Mouse (Mus musculus) embryo, embryonic 11.5 days (tissue): ENCODE results near the gene Aarsd1.
"Not testable (repeated sequence)": the region's sequence is repeated elsewhere in the genome, so short reads cannot be mapped to it uniquely, and the experiment has no call there.

Experiments used
- DNase-seq: peaks from one replicate; pipeline ENCODE4 v3.0.0-alpha.2; 2012; ENCODE audit warnings: low read depth, low spot score

Aarsd1 gene

DNA sequence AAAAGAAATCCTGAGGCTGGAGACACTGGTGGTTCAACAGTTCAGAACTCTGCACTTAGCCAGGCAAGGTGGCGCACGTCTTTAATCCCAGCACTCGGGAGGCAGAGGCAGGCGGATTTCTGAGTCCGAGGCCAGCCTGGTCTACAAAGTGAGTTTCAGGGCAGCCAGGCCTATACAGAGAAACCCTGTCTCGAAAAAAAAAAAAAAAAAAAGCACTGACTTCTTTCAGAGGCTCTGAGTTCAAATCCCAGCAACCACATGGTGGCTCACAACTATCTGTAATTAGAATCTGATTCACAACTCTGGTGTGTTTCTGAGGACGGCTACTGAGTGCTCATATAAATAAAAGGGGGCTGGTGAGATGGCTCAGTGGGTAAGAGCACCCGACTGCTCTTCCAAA lies 29.4 kb upstream of the Aarsd1 start:
- not testable (repeated sequence) for DNase-seq

DNA sequence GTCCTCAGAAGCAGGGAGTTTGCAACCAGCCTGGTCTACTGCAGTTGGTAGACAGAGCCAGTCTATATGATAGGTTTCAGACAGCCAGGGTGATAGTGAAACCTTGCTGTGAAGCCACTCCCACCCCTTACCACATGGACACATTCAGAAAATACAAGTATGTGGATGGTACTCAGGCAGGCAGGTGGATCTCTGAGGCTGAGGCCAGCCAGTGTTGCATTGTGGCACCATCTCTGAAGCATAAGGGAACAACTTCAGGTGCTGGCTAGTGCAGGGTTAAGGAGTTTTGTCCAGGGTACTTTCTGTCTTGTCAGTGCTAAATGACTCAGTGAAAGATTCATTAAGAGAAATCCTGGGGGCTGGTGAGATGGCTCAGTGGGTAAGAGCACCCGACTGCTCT lies 28.9 kb upstream of the Aarsd1 start:
- DNase-seq, result no peak

DNA sequence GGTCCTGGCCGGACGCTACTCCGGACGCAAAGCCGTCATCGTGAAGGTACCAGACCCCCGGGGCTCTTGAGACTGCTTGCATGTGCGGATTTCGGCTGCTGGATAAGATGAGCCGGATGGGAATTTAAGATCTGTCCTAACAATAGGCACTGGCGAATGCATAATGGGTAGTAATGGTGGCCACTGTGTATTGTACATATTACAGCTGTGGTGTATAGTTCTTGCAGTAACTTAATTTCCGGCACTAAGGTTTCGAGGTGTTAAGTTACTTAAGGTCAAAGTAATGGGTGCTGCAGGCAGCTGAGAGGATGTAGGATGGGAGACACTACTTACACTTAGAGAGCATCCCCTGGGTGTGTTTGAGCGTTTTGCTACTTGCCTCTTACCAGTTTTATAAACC lies 25.3 kb upstream of the Aarsd1 start:
- no peak for DNase-seq

DNA sequence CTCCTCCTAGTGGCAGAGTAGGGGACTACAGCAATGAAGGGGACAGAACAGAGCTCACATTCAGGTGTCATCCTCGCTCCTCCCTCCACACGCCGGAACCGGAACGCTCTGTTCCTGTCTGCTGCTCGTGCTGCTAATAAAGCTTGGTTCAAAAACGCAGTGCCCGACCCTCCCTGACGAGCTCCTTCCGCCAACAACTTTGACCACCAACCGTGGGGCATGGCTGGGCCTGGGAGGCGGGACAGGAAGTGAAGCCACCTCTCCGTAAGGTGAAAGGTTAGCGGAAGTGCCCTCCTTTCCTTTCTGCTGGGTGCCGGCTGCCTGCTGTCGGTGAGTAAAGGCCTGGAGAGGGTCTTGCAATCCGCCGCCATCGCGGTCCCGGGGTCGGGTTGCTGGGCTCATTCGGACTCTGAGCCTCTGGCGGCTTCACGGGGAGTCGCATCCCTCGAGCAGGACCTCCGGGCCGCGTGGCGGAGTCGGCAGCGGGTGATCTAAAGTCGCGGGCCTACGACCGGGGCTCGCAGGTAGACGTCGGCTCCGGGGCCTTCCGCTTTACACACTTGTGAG lies 24.8 kb upstream of the Aarsd1 start, which contains the start of gene Rpl27:
Gene Rpl27 (plus strand): TSS at position 172 of the 567 bp plus-strand sequence.
- DNase-seq, result peak; percentile 98

DNA sequence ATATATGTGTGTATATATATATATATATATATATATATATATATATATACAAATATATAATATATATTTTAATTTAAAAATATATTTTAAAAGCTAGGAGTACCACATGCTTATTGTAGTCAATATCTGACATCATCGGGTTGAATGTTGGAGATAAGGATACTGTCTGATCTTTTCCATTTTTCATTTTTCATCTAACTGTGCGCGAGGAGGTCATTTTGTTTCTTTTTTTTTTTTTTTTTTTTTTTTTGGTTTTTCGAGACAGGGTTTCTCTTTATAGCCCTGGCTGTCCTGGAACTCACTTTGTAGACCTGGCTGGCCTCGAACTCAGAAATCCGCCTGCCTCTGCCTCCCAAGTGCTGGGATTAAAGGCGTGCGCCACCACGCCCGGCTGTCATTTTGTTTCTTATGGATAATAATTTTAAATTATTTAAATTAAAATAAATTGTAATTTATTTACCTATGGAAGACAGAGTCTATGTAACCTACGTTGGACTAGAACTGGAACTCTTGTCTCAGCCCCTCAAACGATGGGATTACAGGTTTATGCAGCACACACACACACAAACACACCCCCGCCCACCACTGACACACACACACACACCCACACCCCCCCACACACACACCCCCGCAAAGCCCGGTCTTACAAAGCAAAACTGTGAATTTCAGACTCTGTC lies 24.2 kb upstream of the Aarsd1 start:
- not testable (repeated sequence) for DNase-seq

DNA sequence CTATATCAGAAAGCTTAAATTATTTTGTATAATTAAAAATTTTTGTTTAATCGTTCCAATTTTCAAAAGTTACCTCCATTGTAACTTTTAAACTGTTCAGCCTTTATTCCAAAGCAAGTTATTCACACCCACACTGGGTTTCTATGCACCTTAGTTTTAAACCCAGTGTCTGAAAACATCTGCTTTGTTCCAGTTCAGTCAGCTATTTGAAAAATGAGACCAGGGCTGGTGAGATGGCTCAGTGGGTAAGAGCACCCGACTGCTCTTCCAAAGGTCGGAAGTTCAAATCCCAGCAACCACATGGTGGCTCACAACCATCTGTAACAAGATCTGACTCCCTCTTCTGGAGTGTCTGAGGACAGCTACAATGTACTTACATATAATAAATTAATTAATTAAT lies 20.6 kb upstream of the Aarsd1 start:
- not testable (repeated sequence) for DNase-seq

DNA sequence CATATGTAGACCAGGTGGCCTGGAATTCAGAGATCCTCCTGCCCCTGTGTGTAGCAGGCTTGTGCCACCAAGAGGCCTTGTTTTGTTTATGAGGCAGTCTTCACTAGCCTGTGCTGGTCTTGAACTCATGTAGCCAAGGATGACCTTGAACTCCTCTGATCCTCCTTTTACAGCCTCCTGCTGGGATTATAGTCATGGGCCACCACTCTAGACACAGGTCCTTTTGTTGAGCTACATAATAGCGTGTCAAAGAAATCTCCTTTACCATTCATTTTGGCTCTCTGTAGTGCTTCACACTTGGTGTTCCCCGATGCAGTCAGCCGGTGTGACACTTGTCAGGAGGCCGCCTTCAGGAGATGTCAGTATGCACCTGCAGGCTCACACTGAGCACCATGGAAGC lies 19.5 kb upstream of the Aarsd1 start:
- DNase-seq, result no peak

DNA sequence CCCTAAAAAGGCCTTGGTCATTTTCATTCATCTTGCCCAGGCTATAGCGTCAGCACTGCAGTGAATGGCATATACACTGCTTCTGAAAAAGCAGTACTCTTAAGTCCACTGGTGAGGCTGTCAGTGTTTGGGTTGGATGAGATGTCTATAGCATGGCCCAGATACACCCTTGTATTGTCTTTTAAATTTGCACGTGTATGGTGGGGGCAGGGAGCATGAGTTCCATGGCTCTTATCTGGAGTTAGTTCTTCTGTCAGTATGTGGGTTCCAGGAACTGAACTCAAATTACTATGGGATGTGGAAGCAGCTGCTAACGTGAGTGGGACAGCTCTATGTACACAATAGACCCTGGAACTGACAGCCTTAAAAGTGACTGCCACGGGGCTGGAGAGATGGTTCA lies 18.4 kb upstream of the Aarsd1 start:
- no peak for DNase-seq

DNA sequence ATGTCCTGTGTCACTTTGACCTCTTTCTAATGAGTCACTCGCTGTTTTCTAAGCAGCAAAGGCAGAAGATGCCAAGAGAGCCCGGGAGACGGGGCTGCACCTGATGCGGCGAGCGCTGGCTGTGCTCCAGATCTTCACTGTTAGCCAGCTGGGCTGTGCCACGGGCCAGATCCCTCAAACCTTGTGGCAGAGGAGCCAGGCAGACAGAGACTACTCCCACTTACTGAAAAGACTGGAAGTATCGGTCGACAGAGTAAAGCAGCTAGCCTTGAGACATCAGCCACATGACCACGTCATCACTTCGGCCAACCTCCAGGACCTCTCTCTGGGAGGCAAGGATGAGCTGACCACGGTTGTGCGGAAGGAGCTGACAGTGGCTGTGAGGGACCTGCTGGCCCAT lies 16.0 kb upstream of the Aarsd1 start:
- no peak for DNase-seq

DNA sequence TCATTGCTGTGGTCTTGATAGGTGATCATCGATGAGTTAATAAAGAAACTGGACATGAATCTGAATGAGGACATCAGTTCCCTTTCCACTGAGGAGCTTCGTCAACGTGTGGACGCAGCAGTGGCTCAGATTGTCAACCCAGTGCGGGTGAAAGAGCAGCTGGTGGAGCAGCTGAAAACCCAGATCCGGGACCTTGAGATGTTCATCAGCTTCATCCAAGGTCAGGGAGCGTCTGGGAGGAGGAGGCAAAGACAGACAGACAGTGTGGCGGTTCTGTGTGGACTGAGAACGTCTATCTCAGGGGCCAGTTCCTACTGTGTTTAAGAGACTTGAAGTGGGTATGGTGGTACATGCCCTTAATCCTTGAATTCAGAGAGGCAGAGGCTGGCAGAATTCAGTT lies 13.9 kb upstream of the Aarsd1 start:
- no peak for DNase-seq

DNA sequence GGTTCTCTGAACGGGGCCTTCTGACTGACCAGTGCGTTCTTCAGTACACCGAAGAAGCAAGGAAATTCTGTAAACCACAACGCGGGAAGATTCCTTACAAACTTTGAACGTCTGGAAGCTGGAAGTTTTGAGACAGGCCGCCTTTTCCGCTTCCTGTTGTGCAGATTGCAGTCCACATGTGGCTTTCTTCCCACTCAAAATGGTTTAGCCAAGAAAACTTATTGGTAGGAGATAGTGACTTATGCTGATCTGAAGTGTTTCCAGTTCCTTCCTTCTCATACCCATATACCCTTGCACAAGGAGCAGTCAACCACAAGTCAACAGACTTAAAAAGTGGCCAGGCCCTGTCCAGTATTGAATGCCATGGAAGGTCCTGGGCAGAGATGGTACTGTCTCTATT lies 8.8 kb upstream of the Aarsd1 start:
- DNase-seq, result no peak

DNA sequence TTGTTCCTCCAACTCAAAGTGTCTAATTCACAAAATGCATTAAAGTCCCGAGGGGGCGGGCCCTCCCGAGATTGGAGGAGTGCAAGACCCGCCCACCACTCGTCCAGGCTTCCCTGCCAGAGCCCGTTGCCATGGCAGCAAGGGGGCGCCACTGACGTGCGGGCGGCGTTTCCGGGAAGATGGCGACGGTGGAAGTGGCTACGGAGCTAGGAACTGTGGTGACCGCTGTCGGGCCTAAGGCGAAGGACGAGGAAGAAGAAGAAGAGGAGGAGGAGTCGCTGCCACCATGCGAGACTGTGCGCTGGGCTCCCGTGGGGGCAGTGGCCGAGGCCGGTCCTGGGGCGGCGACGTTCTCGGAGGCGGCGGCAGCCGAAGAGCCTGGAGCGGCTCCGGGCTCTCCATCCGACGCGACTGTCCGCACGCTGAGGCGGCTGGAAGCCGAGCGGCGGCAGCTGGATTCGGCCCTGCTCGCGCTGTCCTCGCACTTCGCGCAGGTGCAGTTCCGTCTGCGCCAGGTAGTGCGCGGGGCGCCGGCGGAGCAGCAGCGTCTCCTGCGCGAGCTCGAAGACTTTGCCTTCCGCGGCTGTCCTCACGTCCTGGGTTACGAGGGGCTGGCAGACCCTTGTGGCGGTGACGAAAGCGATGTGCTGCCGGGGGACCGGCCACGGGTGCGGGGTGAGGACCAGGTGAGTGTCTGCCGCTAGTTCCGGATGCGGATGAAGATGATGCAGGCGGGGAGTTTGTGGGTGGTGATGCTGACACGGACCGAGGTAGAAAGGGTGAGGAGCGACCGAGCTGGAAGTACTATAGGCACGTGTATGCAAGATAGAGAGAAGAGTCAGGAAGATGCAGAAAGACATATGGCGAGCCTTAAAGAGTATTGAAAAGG lies 7.8 kb upstream of the Aarsd1 start, which contains the start of the genes Rundc1 and Ptges3l:
Gene Rundc1 (plus strand): TSS at position 161 of the 889 bp plus-strand sequence.
Gene Ptges3l (minus strand): TSS at position 409 of the 889 bp plus-strand sequence.
- peak; percentile 91 for DNase-seq

DNA sequence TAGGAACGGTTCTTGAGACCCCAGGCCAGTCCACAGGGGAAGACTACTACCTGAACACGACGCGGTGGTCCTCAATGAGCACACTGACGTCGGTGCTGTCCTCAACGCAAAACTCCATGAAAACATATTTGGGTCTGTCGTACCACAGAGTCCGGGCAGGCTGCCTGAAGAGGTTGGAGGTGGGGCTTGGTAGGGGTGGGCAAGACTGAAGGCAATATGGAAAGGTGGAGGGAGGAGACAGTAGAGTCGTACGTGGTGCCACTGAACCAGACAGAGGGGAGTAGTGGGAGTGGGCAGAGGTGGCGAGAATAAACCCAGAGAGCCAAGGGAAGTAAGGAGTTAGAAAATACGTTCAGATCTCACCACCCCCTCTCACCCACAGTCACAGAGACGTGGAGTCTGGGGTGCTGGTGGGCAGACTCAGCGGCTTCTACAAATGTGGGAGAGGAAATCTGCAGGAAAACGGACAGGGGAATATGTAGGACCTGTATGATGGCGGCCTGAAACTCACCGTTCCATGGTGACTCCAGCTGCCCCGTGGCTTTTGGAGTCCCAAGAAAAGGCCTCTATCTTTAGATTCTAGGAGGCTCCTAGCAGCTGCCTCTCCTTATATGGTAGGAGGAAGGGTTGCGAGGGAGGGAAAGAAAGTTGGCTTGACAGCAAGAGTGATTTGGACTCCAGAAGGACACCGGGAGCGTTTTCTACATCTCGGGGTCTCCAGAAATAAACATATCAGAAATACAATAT lies 6.9 kb upstream of the Aarsd1 start, which contains the start of gene Gm27029:
Gene Gm27029 (minus strand): TSS at position 692 of the 747 bp plus-strand sequence.
- DNase-seq, result no peak

DNA sequence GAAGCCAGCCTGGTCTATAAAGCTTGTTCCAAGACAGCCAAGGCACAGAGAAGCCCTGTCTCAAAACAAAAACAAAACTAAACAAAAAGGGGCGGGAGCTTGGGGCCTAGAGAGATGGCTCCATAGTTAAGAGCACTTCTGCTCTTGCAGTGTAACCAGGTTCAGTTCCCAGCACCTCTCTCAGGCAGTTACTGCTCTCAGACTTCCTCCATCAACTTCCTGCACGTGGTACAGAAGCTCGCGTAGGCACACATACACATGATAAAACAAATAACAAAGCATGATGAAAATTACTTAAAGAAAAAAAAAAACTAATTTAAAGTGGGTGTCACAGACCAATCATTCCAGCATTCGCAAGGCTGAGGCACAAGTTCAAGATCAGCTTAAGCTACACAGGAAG lies 2.7 kb upstream of the Aarsd1 start:
- DNase-seq, result no peak

DNA sequence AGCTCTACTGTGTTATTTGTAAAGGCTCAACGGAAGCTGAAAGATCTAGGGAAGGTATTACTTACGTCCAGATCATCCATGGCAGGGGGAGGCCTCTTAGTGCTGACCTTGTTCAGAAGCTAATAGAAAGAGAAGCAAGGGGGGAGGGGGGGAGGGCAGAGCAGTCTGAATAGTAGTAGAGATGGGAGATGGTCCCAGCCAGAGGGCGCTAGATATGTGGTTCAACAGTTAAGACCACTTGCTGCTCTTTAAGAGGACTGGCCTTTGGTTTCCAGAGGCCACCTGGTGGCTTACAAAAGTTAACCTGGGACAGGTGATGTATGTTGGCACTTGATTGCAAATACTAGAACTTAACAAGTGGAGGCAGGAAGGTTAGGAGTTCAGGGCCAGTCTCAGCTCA lies 2.2 kb upstream of the Aarsd1 start:
- no peak for DNase-seq

DNA sequence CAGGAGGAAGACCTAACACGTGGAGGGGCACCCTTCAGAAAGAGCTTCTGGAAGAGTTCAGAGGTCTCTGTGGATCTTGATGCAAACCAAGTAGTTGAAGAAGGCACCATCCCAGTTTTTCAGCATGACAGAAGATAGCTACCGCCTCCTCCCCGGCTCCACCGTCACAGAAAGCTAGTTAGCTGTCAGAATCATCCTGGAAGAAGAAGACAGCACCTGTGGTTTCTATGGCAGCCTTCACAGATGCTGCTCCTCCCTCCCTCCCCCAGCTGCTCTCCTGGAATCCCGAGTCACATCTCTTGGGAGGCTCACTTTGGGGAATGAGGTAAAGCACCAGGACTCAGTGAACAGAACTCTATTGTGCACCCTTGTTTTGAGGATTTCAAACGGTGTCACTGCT lies 1.6 kb upstream of the Aarsd1 start:
- no peak for DNase-seq

DNA sequence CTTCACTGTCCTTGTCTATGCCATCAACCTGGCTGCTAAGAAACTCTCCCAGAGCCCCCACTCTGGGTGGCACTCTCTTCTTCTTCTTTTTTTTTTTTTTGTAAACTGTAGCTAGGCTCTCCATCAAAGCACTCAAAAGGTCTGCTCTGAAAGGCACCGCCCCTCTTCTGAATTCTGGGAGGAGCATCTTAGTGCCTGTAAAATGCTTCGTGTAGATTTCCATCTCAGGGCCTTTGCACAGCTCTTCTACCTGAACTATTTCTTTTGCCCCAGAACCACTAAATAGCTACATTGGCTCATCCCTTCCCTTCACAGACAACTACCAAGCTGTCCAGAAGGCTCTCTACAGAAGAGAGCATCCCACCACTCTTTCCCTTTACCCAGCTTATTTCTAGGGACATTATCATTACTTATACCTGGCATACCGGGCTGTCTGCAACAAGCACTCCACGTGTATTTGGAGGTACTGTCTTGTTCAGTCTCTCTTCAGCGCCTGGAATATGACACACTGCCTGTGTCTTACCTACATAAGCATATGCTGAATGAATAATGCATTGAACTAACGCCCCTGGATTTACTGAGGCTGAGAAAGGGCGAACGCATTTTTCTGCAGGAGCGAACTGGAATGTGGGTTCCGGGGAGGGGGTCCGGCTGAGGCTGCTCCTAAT lies 848 bp downstream of the Aarsd1 start:
- DNase-seq, result no peak

DNA sequence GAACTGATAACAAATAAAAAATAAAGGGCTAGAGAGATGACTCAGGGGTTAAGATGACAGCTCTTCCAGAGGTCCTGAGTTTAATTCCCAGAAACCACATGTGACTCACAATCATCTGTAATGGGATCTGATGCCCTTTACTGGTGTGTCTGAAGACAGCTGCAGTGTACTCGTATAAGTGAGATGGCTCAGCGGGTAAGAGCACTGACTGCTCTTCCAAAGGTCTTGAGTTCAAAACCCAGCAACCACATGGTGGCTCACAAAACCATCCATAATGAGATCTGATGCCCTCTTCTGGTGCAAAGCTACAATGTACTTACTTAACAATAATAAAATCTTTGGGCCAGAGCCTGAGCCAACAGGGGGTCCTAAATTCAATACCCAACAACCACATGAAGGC lies 2.1 kb downstream of the Aarsd1 start:
- DNase-seq, result no peak

DNA sequence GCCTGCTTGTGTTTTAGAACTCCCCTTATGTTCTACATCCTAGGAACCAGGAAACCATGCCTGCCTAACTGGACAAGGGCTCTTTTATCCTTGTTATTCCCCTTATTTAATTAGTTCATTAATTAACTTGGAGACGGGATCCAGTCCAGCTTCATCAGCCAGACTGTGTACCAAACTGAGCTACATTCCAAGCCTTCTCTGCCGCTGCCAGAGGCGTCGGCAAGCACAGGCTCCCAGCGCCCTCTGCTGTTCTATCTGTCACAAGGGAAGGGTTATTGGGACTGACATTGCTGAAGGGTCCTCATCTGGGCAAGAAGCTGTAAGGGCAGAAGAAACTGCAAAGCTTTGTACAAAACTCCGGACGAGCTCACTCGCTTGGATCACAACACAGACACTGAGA lies 22.3 kb downstream of the Aarsd1 start:
- peak; percentile 61 for DNase-seq

DNA sequence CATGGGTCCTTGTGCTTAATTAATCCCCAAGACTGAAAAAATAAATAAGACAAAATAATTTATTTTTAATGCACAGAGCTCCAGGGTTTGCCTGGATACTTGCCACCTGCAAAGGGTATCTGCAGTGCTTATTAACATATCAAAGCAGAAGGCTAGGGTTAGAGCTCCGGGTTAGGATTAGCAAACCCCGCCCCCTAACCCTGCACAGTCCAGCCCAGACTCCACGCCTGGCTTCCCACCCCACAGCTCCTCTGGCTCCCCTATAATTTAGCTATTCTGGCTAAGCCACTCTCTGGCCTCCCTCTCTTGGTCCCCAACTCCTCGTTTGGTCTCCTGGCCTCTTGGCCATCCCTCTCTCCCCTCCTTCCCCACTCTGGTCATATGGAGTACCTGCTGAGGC lies 35.6 kb downstream of the Aarsd1 start:
- DNase-seq, result no peak

DNA sequence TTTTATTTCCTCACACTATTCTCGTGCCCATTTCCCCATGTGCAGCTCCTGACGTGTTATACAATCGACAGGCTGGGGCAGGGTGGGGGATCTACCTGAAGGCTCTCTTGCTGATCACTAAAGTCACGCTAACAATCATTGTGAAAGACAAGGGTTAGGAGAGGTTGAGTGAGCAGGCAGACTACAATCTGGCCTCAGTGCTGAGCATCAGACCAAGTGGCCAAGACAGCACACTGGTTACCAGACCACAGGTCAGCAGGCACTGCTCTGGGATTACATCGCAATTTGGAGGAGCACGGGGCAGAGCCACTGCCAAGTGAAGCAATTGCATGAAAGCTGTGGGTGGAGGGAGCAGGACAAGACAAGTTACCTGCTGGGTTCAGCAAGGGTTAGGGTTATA lies 38.5 kb downstream of the Aarsd1 start:
- no peak for DNase-seq
